Mouse (Mus musculus) ES-CJ7 (cell line): Measurements from ENCODE around the gene Cfap73.

Experiments used
- DNase-seq: peaks from one replicate; pipeline ENCODE4 v3.0.0; 2011; ENCODE audit warnings: low read depth, low spot score

Cfap73 gene

GRCm38 (mm10) chr5:120634131-120634530 lies at the start of gene Cfap73:
Cfap73 (minus strand) TSS chr5:120634235.
- no peak for DNase-seq

- DNase-seq, result peak; percentile 87
These were observed 49.1 kb upstream of the Cfap73 start for GRCm38 (mm10) chr5:120682982-120683771.

GRCm38 (mm10) chr5:120680918-120681317 lies 46.9 kb upstream of the Cfap73 start:
- DNase-seq, result no peak

GRCm38 (mm10) chr5:120679676-120680555 lies 45.9 kb upstream of the Cfap73 start:
- peak; percentile 96 for DNase-seq

DNA sequence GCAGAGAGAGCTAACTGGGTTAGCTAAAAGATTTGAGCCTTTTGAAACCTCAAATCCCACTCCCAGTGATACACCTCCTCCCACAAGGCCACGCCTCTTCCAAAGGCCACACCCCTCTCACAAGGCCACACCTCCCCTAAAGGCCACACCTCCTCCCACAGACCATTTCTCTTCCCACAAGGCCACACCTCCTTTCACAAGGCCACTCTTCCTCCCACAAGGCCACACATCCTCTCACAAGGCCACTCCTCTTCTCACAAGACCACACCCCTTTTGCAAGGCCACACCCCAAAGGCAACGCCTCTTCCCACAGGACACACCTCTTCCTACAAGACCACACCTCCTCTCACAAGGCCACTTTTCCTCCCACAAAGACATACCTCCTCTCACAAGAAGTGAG lies 43.5 kb upstream of the Cfap73 start:
- peak; percentile 99 for DNase-seq

DNA sequence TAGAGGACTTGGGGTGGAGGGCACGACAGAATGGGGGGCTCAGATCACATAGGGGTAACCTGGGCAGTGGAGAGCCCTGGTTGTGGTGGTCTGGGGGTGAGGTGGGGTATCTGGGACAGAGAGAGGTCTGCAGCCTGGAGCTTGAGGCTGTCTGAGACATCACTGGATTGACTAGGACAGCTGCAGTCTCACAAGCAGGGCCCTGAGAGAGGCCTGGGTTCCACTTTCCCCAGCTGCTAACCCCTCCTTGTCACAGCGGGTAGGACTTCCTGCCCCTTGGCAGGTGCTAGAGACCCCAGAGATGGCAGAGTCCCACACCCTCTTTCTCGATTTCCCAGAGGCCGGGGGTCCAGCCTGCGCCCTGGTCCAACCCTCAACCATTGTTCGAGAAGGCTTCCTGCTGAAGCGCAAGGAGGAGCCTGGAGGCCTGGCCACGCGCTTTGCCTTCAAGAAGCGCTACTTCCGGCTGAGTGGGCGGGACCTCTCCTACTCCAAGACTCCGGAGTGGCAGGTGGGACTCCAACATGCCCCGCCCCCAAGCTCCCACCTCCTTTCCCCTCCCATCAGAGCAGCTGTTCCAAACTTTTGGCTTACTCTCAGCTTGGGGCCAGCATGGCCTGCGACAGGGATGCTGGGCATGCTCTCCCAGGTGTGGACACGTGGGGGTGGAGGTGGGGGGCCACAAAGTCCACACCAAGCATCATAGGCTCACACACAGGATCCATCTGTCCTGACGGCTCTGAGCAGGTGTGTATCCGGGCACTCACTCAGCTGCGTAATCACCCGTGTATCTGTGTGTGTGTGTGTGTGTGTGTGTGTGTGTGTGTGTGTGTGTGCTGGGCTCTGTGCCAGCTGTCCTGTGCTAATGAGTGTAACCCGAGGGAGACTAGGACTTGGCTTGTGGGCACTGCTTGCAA lies 40.5 kb upstream of the Cfap73 start:
- DNase-seq, result peak; percentile 93

- peak; percentile 84 for DNase-seq
These were observed 39.6 kb upstream of the Cfap73 start for GRCm38 (mm10) chr5:120673626-120674025.

DNA sequence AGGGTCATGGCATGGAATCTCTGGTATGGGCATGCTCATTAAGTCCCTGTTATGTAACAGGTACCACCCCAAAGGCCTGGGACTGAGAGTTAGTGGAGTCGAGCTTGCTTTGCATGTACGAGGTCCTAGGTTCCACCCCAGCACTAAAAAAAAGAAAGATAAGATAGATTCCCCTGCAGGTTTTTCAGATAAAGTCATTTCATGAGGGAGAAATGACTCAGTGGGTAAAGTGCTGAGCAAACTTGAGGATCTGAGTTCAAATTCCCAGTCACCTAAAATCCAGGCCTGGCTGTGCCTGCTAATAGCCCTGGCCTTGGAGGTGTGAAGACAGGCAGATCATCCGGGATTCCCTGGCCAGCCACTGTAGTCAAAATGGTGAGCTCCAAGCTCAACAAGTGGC lies 37.8 kb upstream of the Cfap73 start:
- no peak for DNase-seq

- no peak for DNase-seq
These were observed 36.1 kb upstream of the Cfap73 start for GRCm38 (mm10) chr5:120670132-120670531.

GRCm38 (mm10) chr5:120668761-120669160 lies 34.7 kb upstream of the Cfap73 start:
- DNase-seq, result no peak

DNA sequence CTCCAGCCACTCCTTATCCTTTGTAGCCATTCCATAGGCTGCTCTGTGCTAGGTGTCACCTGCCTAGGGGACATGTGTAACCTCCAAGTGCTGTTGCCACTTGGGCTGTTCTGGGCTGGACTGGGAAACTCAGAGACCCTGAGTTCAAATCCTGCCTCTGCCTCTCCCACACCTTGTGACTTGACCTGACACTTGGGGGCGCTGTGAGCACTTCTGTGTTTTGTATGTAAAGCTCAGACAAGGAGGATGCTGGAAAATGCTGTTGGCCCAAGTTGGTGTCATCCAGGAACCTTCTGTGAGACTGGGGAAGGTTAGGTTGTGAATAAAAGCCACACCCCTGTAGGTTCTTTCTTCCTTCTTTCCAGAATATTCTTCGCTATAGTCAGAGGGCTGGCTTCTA lies 30.9 kb upstream of the Cfap73 start:
- peak; percentile 52 for DNase-seq

DNA sequence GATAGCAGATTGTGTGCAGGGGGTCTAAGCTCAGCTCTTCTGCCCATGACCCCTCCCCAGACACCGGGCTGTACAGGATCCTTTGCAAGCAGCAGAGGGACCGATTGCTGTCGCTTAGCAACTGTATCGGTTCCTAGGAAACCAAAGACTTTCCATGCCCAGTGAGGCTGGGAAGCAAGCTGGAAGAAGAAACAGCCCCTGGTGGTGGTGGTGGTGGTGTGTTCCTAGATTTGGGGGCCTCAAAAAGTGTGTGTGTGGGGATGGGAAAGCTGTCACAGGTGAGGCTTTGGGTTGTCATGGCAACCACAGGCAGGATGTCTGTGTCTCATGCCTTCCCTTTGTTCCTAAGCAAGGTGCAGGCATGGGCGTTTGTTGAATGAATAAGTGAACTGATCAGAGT lies 26.8 kb upstream of the Cfap73 start:
- DNase-seq, result peak; percentile 60

- no peak for DNase-seq
These were observed 22.3 kb upstream of the Cfap73 start for GRCm38 (mm10) chr5:120656281-120656751.

DNA sequence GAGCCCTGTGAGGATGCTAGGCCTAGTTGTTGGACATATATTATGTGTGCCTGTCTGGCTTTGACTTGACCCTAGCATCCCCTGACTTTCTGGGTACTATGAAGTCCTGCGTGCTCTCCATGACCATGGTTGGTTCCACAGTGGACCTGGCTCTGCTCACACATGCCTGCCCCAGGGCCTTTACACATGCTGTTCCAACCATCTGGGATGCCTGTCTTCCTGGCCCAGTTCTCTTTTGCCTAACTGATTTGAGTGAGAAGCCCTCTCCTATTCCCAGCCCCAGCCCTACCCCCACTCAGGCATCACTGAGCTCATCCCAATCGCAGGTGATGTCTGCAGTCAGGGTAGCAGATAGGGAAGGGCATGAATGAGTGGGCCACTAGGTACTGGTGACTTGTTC lies 19.8 kb upstream of the Cfap73 start:
- no peak for DNase-seq

DNA sequence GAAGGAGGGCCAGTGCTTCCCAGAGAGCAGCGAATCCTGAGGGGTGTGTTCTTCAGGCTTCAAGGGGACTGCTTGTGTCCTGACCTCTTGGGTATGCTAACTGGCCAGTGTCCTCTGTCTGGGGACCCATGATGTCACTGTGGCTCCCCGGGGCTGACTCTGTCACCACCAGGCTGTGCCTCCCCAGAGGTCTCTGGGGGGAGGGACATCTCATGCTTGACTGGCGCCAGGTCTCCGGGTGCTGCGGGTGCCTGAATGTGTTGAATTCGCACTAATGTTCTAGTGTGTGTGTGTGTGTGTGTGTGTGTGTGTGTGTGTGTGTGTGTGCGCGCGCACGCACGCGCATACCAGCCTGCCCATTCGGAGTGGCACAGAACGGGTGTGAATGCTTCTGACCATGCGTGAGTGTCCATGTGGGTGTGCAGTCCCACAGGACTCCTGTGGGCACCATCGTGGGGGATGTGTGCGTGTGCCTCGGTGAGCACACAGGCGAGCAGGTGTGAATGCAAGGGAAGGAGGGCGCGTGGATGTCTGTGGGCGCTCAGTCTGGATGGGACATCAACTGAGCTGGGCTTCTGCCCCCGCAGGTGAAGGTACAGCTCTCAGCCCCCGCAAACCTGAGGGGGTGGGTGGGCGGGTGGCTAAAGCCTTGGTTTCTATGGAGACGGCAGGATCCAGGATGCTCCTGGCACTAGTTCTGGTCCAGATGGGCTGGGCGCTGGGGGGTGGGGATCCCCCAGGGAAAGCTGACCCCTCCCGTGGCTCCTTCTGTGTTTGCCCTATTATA lies 19.1 kb upstream of the Cfap73 start:
- DNase-seq, result no peak

GRCm38 (mm10) chr5:120651230-120651629 lies 17.2 kb upstream of the Cfap73 start:
- DNase-seq, result no peak

GRCm38 (mm10) chr5:120649938-120650337 lies 15.9 kb upstream of the Cfap73 start:
- DNase-seq, result no peak

DNA sequence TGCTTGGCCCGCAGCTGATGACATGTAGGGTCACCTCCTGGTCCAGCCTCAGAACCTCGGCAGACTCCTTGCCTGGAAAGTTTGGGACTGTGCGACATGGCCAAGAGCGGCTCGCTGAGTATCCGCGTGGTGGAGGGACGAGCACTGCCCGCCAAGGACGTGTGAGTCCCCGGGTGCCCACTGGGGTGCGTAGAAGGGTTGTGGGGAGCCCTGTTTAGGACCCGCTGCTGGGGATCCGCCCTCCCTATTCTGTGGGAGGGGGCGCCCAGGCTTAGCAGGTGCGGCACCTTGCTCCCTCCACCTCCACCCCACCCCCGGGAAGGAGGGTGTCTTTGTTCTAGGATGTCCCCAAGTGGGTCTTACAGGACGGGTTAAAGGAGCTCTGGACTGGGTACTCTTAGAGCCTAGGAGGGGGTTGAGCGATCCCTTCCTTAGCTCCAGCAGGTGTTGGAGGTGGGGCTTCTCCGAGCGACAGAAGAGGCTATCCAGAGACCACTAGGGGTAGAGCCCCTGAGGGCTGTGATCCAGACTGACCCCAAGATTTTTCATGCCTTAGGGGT lies 15.4 kb upstream of the Cfap73 start:
- no peak for DNase-seq

DNA sequence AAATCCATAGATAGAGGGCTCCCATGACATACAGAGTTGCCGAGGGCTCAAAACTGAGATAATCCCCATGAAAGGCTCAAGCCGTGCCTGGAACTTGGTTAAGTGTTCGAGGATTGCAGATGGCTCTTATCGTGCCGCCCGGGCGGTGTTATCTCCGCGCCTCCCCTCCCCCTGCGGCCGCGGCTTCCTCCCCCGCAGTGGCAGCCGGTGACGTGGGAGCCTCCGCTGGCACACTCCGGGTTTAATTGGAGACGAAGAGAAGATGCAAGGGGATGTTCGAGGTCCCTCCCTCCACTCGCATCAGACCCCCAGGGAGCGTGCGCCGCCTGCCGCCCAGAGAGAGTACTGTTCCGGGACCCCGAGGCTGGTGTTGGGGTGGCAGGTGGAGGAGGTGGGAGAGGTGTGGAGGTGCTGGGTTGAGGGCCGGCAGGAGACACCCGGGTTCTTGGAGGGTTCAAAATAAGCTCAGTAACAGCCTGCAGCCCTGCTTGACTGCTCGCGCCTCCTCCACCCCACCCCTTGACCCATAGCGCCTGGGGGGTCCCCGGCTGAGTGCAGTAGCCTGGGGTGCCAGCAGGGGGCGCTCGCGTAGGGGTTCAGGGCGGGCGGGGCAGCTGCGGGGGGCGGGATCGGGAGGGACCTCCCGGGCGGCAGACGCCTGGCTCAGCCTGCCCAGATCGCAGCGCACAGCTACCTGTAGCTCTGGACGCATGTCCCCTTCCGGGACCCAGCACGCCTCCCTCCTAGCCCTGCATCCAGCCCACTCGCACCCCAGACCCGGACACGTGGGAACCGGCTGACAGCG lies 14.7 kb upstream of the Cfap73 start, which contains the start of gene Rasal1:
TSS of gene Rasal1 (plus strand) at position 244 of the 805 bp plus-strand sequence.
- DNase-seq, result peak; percentile 81
